Mouse (Mus musculus) mouse embryonic stem cell (cell line): Measurements from ENCODE around the gene Cd9.
"Not testable (repeated sequence)": the region's sequence is repeated elsewhere in the genome, so short reads cannot be mapped to it uniquely, and the experiment has no call there.

Experiments used
- in situ Hi-C, 2 experiments: fragments of 300-500 bp; cut with MboI; formaldehyde crosslinking; loops; 1 replicate in 1 of 2; 3 replicates in 1 of 2; pipeline ENCODE4 v1.14.3; 2019 to 2020; ENCODE audit warnings: low sequenced_read_pairs in 2 of 2, low pct_unique_long_range_greater_than_20kb in 1 of 2, mixed read lengths in 1 of 2; ENCODE audit not compliant: unreplicated experiment in 1 of 2

Gene Cd9

GRCm38 (mm10) chr6:125506427-125506826, 11.8 kb upstream of the Cd9 start:
- in situ Hi-C loops = loop anchor here in 1 of 2 experiments (10.0 kb wide), 1 partner anchor 98 kb away; no protein-coding TSS in a partner anchor

GRCm38 (mm10) chr6:125504622-125505355, 10.2 kb upstream of the Cd9 start:
- in situ Hi-C loops = loop anchor here (5.0 to 10.0 kb wide), 2 partner anchors 98 to 100 kb away; no protein-coding TSS in a partner anchor

GRCm38 (mm10) chr6:125503186-125503802, 8.7 kb upstream of the Cd9 start:
- in situ Hi-C loops = loop anchor here (5.0 to 10.0 kb wide), 2 partner anchors 99 to 102 kb away; no protein-coding TSS in a partner anchor

GRCm38 (mm10) chr6:125498062-125498461, 3.5 kb upstream of the Cd9 start:
- in situ Hi-C loops = loop anchor here in 1 of 2 experiments (5.0 kb wide), 1 partner anchor 71 kb away; no protein-coding TSS in a partner anchor

GRCm38 (mm10) chr6:125496417-125496816, 1.8 kb upstream of the Cd9 start:
- in situ Hi-C loops = loop anchor here in 1 of 2 experiments (5.0 kb wide), 1 partner anchor 69 kb away; no protein-coding TSS in a partner anchor

- in situ Hi-C loops = loop anchor here in 1 of 2 experiments (5.0 kb wide), 1 partner anchor 68 kb away; no protein-coding TSS in a partner anchor
Observed at GRCm38 (mm10) chr6:125495361-125495760, 770 bp upstream of the Cd9 start.

- in situ Hi-C loops = loop anchor here in 1 of 2 experiments (5.0 kb wide), 1 partner anchor 71 kb away; no protein-coding TSS in a partner anchor
Observed at GRCm38 (mm10) chr6:125493147-125493546, 1.4 kb downstream of the Cd9 start.

- in situ Hi-C loops = loop anchor here in 1 of 2 experiments (5.0 kb wide), 1 partner anchor 70 kb away; no protein-coding TSS in a partner anchor
Observed at GRCm38 (mm10) chr6:125492664-125493063, 1.9 kb downstream of the Cd9 start.

- in situ Hi-C loops = loop anchor here in 1 of 2 experiments (5.0 kb wide), 1 partner anchor 70 kb away; no protein-coding TSS in a partner anchor
Observed at GRCm38 (mm10) chr6:125492033-125492432, 2.6 kb downstream of the Cd9 start.

GRCm38 (mm10) chr6:125491393-125491792, 3.2 kb downstream of the Cd9 start:
- in situ Hi-C loops = loop anchor here in 1 of 2 experiments (5.0 kb wide), 1 partner anchor 69 kb away; no protein-coding TSS in a partner anchor

- in situ Hi-C loops = loop anchor here in 1 of 2 experiments (5.0 kb wide), 1 partner anchor 68 kb away; no protein-coding TSS in a partner anchor
Observed at GRCm38 (mm10) chr6:125489881-125490559, 4.6 kb downstream of the Cd9 start.

- in situ Hi-C loops = no loop called here
Observed at GRCm38 (mm10) chr6:125485589-125485988, 9.0 kb downstream of the Cd9 start.

- in situ Hi-C loops = no loop called here
Observed at GRCm38 (mm10) chr6:125484721-125485120, 9.9 kb downstream of the Cd9 start.

GRCm38 (mm10) chr6:125484313-125484660, 10.3 kb downstream of the Cd9 start:
- in situ Hi-C loops = not testable (repeated sequence)

GRCm38 (mm10) chr6:125483515-125484312, 10.9 kb downstream of the Cd9 start:
- in situ Hi-C loops = no loop called here

- in situ Hi-C loops = no loop called here
Observed at GRCm38 (mm10) chr6:125482427-125482831, 12.2 kb downstream of the Cd9 start.

GRCm38 (mm10) chr6:125481667-125482390, 12.8 kb downstream of the Cd9 start:
- in situ Hi-C loops = no loop called here
